Mouse (Mus musculus): ENCODE measurements around the gene Cyp1a2. TPM values are rescaled to one million over a fixed set of nuclear protein-coding genes. Genes with fewer than 3 reads are reported as not detected.

Gene Cyp1a2
- polyA plus RNA-seq, 1 experiment from 2014 or later: not detected

DNA sequence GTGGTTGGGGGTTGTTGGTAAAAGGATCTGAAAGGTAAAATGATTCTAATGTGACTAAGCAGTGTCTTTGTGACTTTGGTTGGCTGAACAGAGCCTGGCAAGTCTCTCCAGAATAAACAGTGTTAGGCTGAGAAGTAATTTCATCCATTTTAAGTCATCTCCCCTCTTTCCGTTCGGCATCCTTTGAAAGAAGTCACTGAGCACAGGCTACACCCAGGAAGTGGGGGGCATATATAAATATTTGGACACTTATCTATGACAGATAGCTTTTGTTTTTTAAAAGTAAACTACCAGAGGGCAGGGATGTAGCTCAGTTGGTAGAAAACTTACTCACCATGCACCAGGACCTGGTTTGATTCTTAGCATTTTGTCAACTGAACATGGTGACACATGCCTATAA, 5.1 kb upstream of the Cyp1a2 start:
- Histone ChIP-seq H3K4me3 (ENCODE audit: low read depth, low read length) (no peak overlapping the region), H3K27me3 (ENCODE audit: control insufficient read depth, insufficient read depth, low read depth, low read length) (no peaks in the 10 kb centered on the region), H3K9ac (ENCODE audit: low read depth, low read length) (no peak overlapping the region), H3K4me2 (ENCODE audit: low read length) (no peak overlapping the region), H3K9me3 (replicated peaks; ENCODE audit: control insufficient read depth, low read length, poor library complexity, severe bottlenecking) (no peaks in the 10 kb centered on the region), H3K36me3 (ENCODE audit: control insufficient read depth, insufficient read depth, low read length) (no peaks in the 10 kb centered on the region), H3K27ac (ENCODE audit: low read length) (no peak overlapping the region), H3K4me1 (ENCODE audit: control insufficient read depth, insufficient read depth, low read length) (no peaks in the 10 kb centered on the region)
- 87% methylated on average over 2 of the region's 2 CpGs for WGBS
- no peak for ATAC-seq

DNA sequence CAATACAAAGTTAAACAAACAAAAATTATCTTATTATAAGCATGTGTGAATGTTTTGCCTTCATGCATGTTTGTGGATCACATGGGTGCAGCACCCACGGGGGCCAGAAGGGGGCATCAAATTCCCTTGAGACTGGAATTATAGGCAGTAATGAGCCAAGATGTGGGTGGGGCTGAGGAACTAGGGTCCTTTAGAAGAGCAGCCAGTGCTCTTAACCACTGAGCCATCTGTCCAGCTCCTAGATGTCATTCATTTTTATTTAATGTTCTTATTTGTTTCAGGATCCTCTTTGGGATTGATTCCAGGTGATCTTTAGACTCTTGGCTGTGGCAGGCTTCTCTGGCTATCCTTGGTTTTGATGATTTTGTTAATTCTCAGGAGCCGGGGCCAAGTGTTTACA, 4.7 kb upstream of the Cyp1a2 start:
- 59% methylated on average over 2 of the region's 2 CpGs for WGBS
- no peak for ATAC-seq
- Histone ChIP-seq H3K4me3 (ENCODE audit: low read depth, low read length) (no peak overlapping the region), H3K27ac (ENCODE audit: low read length) (no peak overlapping the region), H3K27me3 (ENCODE audit: control insufficient read depth, insufficient read depth, low read depth, low read length) (no peaks in the 10 kb centered on the region), H3K4me1 (ENCODE audit: control insufficient read depth, insufficient read depth, low read length) (no peaks in the 10 kb centered on the region), H3K9me3 (replicated peaks; ENCODE audit: control insufficient read depth, low read length, poor library complexity, severe bottlenecking) (no peaks in the 10 kb centered on the region), H3K36me3 (ENCODE audit: control insufficient read depth, insufficient read depth, low read length) (no peaks in the 10 kb centered on the region), H3K9ac (ENCODE audit: low read depth, low read length) (no peak overlapping the region), H3K4me2 (ENCODE audit: low read length) (no peak overlapping the region)

DNA sequence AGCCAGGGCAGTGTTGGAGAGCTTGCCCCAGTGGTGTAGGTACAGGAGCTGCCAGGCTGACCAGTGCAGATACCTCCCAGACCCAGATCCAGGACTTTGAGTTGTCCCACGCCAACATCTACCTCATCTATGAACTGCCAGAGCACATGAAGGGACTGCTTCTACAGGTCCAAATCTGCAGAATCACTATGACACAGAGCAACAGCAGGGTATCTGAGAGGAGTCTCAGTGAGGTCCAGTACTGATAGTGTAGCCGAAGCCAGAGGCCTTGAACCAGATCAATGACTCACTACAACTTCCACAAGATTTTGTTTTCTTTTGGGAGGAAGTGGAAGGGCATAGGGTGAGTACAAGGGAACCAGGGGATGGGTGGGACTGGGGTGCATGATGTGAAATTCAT, 4.2 kb upstream of the Cyp1a2 start, which contains the start of gene Cyp1a1:
Gene Cyp1a1 (plus strand): TSS at position 178 of the 400 bp plus-strand sequence.
- WGBS: 93% methylated on average over 2 of the region's 2 CpGs
- no peak within 1 kb of the TSS for H3K4me3 ChIP-seq (ENCODE audit: low read depth, low read length)
- no peak within 1 kb of the TSS for H3K9ac ChIP-seq (ENCODE audit: low read depth, low read length)
- H3K36me3 ChIP-seq (ENCODE audit: control insufficient read depth, insufficient read depth, low read length): no peaks in the 10 kb centered on the region
- no peak within 1 kb of the TSS for H3K4me2 ChIP-seq (ENCODE audit: low read length)
- H3K4me1 ChIP-seq (ENCODE audit: control insufficient read depth, insufficient read depth, low read length): no peaks in the 10 kb centered on the region
- no peaks in the 10 kb centered on the region for H3K9me3 ChIP-seq (replicated peaks; ENCODE audit: control insufficient read depth, low read length, poor library complexity, severe bottlenecking)
- no peaks in the 10 kb centered on the region for H3K27me3 ChIP-seq (ENCODE audit: control insufficient read depth, insufficient read depth, low read depth, low read length)
- ATAC-seq: no peak
- no peak within 1 kb of the TSS for H3K27ac ChIP-seq (ENCODE audit: low read length)

DNA sequence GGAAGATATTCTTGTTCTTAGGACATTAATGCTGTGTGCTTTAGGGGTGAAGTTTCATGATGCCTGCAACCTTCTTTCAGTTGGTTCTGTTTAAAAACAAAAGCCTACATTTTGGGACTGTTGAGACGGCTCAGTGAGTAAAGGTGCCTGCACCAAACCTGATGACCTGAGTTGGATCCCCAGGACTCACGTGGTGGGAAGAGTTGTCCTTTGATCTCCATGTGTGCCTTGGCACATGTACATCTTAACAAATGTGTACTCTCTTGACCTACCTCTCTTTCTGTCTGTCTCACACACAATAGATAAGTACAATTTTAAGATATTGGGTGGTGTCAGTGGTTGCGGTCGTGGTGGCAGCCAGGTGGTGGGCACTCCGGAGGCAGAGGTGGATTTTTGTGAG, 2.5 kb upstream of the Cyp1a2 start:
- H3K36me3 ChIP-seq (ENCODE audit: control insufficient read depth, insufficient read depth, low read length): no peaks in the 10 kb centered on the region
- H3K4me3 ChIP-seq (ENCODE audit: low read depth, low read length): no peak overlapping the region
- no peaks in the 10 kb centered on the region for H3K9me3 ChIP-seq (replicated peaks; ENCODE audit: control insufficient read depth, low read length, poor library complexity, severe bottlenecking)
- no peak overlapping the region for H3K9ac ChIP-seq (ENCODE audit: low read depth, low read length)
- H3K4me1 ChIP-seq (ENCODE audit: control insufficient read depth, insufficient read depth, low read length): no peaks in the 10 kb centered on the region
- no peak overlapping the region for H3K4me2 ChIP-seq (ENCODE audit: low read length)
- ATAC-seq: no peak
- no peaks in the 10 kb centered on the region for H3K27me3 ChIP-seq (ENCODE audit: control insufficient read depth, insufficient read depth, low read depth, low read length)
- WGBS: 90% methylated on average over 5 of the region's 5 CpGs
- no peak overlapping the region for H3K27ac ChIP-seq (ENCODE audit: low read length)

DNA sequence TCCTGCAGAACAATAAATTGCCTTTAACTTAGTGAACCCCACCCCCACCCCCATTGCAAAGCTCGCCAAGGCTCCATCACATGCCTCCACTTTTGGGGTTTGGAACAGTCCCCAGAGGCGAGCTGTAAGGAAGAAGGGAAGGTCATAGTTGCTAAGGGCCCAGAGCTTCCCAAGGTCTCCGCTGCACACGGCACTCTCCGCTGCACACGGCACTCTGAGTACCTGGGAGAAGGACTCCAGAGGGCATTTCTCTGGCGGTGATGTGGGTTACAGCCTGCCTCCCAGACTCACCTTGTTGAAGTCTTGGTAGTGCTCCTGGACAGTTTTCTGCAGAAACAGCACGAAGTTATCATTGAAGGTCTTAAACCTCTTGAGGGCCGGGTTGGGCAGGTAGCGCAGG, 2.1 kb downstream of the Cyp1a2 start:
- no peaks in the 10 kb centered on the region for H3K4me1 ChIP-seq (ENCODE audit: control insufficient read depth, insufficient read depth, low read length)
- H3K9ac ChIP-seq (ENCODE audit: low read depth, low read length): no peak overlapping the region
- H3K4me3 ChIP-seq (ENCODE audit: low read depth, low read length): no peak overlapping the region
- no peaks in the 10 kb centered on the region for H3K27me3 ChIP-seq (ENCODE audit: control insufficient read depth, insufficient read depth, low read depth, low read length)
- WGBS: 83% methylated on average over 10 of the region's 10 CpGs
- H3K9me3 ChIP-seq (replicated peaks; ENCODE audit: control insufficient read depth, low read length, poor library complexity, severe bottlenecking): no peaks in the 10 kb centered on the region
- H3K27ac ChIP-seq (ENCODE audit: low read length): no peak overlapping the region
- H3K36me3 ChIP-seq (ENCODE audit: control insufficient read depth, insufficient read depth, low read length): no peaks in the 10 kb centered on the region
- no peak overlapping the region for H3K4me2 ChIP-seq (ENCODE audit: low read length)
- ATAC-seq: no peak

DNA sequence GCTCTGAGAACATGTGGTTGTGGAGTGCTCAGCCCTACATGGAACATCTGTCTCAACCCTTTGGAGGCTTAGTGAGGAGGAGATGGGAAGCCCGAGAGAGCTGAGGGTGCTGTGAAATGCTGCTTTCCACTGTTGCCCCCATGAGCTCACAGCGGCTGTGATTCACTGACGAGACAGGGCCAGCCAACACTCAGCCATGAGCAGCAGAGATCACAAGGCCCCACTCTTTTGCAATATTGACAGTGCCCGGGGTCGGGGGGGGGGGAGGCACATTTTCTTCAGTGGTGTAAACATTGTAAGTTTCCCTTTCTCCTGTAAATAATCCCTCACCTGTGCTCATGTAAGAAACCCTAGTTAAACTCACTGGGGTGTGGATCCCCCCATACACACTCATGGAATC, 12.0 kb downstream of the Cyp1a2 start:
- Histone ChIP-seq H3K4me1 (ENCODE audit: control insufficient read depth, insufficient read depth, low read length) (no peaks in the 10 kb centered on the region), H3K4me3 (ENCODE audit: low read depth, low read length) (no peak overlapping the region), H3K27ac (ENCODE audit: low read length) (no peak overlapping the region), H3K4me2 (ENCODE audit: low read length) (no peak overlapping the region), H3K9ac (ENCODE audit: low read depth, low read length) (no peak overlapping the region), H3K9me3 (replicated peaks; ENCODE audit: control insufficient read depth, low read length, poor library complexity, severe bottlenecking) (no peaks in the 10 kb centered on the region), H3K36me3 (ENCODE audit: control insufficient read depth, insufficient read depth, low read length) (no peaks in the 10 kb centered on the region), H3K27me3 (ENCODE audit: control insufficient read depth, insufficient read depth, low read depth, low read length) (no peaks in the 10 kb centered on the region)
- WGBS: 88% methylated on average over 5 of the region's 5 CpGs
- no peak for ATAC-seq

DNA sequence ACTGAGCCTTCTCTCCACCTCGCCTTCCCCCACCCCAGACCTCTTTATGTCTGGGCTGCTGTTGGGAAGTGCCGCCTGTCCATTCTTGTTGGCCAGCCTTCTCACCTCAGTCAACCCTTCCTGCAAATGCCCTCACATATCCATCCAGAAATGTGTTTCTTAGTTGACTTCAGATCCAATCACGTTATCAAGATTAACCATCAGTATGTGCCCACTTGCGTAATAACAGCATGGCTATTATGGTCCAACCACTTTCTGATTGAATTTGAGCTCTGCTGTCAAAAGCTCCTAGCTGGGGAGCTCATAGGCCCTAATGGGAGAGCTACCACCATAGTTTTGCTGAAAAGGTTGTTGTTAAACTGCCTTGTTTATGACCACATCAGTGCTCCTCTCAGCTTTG, 12.5 kb downstream of the Cyp1a2 start:
- ATAC-seq: no peak
- WGBS: 90% methylated on average over 4 of the region's 4 CpGs
- Histone ChIP-seq H3K9ac (ENCODE audit: low read depth, low read length) (no peak overlapping the region), H3K27ac (ENCODE audit: low read length) (no peak overlapping the region), H3K9me3 (replicated peaks; ENCODE audit: control insufficient read depth, low read length, poor library complexity, severe bottlenecking) (no peaks in the 10 kb centered on the region), H3K4me2 (ENCODE audit: low read length) (no peak overlapping the region), H3K27me3 (ENCODE audit: control insufficient read depth, insufficient read depth, low read depth, low read length) (no peaks in the 10 kb centered on the region), H3K36me3 (ENCODE audit: control insufficient read depth, insufficient read depth, low read length) (no peaks in the 10 kb centered on the region), H3K4me3 (ENCODE audit: low read depth, low read length) (no peak overlapping the region), H3K4me1 (ENCODE audit: control insufficient read depth, insufficient read depth, low read length) (no peaks in the 10 kb centered on the region)

DNA sequence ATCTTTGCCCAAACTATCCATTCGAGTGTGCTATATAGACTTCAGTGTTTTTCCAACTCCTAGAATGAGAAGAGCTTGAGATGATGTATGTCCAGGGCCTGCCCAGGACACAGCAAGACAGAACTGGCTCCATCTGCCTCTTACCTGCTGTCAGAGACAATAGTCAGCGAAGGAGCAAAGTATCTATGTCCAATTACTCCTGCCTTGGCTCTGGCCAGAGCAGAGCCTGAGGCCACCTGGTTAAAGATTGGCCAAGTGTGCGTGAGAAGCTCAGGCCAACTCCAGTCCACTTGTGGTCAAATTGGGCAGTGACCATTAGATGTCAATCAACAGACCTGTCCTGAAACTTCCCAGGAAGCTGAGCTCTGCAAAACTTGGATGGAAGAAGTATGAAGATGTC, 13.9 kb downstream of the Cyp1a2 start:
- H3K27me3 ChIP-seq (ENCODE audit: control insufficient read depth, insufficient read depth, low read depth, low read length): no peaks in the 10 kb centered on the region
- H3K27ac ChIP-seq (ENCODE audit: low read length): no peak overlapping the region
- no peaks in the 10 kb centered on the region for H3K9me3 ChIP-seq (replicated peaks; ENCODE audit: control insufficient read depth, low read length, poor library complexity, severe bottlenecking)
- no peak for ATAC-seq
- H3K4me2 ChIP-seq (ENCODE audit: low read length): no peak overlapping the region
- WGBS: 79% methylated on average over 3 of the region's 3 CpGs
- H3K9ac ChIP-seq (ENCODE audit: low read depth, low read length): no peak overlapping the region
- H3K4me3 ChIP-seq (ENCODE audit: low read depth, low read length): no peak overlapping the region
- H3K36me3 ChIP-seq (ENCODE audit: control insufficient read depth, insufficient read depth, low read length): no peaks in the 10 kb centered on the region
- no peaks in the 10 kb centered on the region for H3K4me1 ChIP-seq (ENCODE audit: control insufficient read depth, insufficient read depth, low read length)

DNA sequence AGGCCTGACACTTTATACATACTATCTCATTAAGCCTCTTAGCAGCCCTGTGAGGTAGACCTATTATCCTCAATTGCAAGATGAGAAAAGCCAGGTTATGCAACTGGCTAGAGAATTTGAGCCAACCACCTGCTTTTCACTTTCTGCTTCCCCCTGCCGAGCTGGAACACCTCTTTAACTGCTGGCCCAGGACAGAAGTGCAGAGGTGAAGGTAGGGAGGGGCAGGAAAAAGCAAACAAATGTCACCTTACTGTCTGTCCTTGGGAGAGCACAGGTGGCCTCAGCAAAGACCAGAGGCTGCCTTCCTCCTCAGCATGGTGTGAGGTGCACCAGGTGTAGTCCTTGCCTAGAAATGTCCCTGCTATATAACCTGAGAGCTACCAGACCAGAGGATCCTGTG, 15.2 kb downstream of the Cyp1a2 start:
- H3K4me3 ChIP-seq (ENCODE audit: low read depth, low read length): no peak overlapping the region
- H3K9me3 ChIP-seq (replicated peaks; ENCODE audit: control insufficient read depth, low read length, poor library complexity, severe bottlenecking): no peaks in the 10 kb centered on the region
- no peaks in the 10 kb centered on the region for H3K4me1 ChIP-seq (ENCODE audit: control insufficient read depth, insufficient read depth, low read length)
- H3K27ac ChIP-seq (ENCODE audit: low read length): no peak overlapping the region
- H3K36me3 ChIP-seq (ENCODE audit: control insufficient read depth, insufficient read depth, low read length): no peaks in the 10 kb centered on the region
- no peak overlapping the region for H3K4me2 ChIP-seq (ENCODE audit: low read length)
- no peak overlapping the region for H3K9ac ChIP-seq (ENCODE audit: low read depth, low read length)
- WGBS: 42% methylated on average over 1 of the region's 1 CpGs
- H3K27me3 ChIP-seq (ENCODE audit: control insufficient read depth, insufficient read depth, low read depth, low read length): no peaks in the 10 kb centered on the region
- no peak for ATAC-seq

DNA sequence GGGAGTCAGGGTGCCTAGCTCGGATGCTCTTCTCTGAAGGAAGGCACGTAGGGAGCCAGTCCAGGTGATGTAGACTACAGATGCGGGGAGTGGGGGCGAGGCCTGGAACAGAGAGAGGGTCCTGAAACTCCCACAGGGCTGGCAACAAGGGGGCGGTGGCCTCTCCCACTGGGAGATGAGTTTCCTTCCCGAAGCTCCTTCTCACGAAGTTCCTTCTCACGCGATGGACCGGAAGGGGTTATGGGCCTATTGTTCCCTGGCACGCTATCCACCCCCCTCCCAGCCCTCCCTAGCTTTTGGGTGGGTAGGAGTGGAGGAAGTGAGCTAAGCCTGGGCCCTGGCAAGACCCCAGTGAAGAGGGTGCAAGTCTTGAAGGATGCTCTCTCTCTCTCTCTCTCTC, 15.7 kb downstream of the Cyp1a2 start:
- ATAC-seq: no peak
- H3K27ac ChIP-seq (ENCODE audit: low read length): no peak overlapping the region
- 68% methylated on average over 11 of the region's 11 CpGs for WGBS
- no peak overlapping the region for H3K4me3 ChIP-seq (ENCODE audit: low read depth, low read length)
- no peaks in the 10 kb centered on the region for H3K27me3 ChIP-seq (ENCODE audit: control insufficient read depth, insufficient read depth, low read depth, low read length)
- no peaks in the 10 kb centered on the region for H3K9me3 ChIP-seq (replicated peaks; ENCODE audit: control insufficient read depth, low read length, poor library complexity, severe bottlenecking)
- H3K4me2 ChIP-seq (ENCODE audit: low read length): no peak overlapping the region
- H3K9ac ChIP-seq (ENCODE audit: low read depth, low read length): no peak overlapping the region
- no peaks in the 10 kb centered on the region for H3K36me3 ChIP-seq (ENCODE audit: control insufficient read depth, insufficient read depth, low read length)
- no peaks in the 10 kb centered on the region for H3K4me1 ChIP-seq (ENCODE audit: control insufficient read depth, insufficient read depth, low read length)
